14 mouse cellular contexts compared by ENCODE assay signal in genomic region chr11:76168976-76169375, GRCm38 (mm10). TPM values are rescaled to one million over a fixed set of nuclear protein-coding genes. Genes with fewer than 3 reads are reported as not detected.
A peak's percentile ranks its signal among the peaks of the same experiment; 100 is the strongest.
DNase-seq lines count a peak whose midpoint lies in the region; ATAC-seq lines count a peak whose summit lies in the region.
"Had no signal": no experiment of that assay in that cellular context is flagged by ENCODE, and none has a peak within 500 bp of the region (broad histone marks: within the 10 kb centered on the region; RNA-seq: fewer than 3 reads in every experiment).

No protein-coding gene starts in this region.

- ATAC-seq in kidney, embryonic 15.5 days (replicated peaks; ENCODE audit: low FRiP score): no peak
- ATAC-seq: forebrain, embryonic 15.5 days had no signal

- H3K9ac ChIP-seq in kidney, embryonic 15.5 days: no peak overlapping the region
- H3K9ac ChIP-seq: embryonic facial prominence, embryonic 15.5 days; forebrain, embryonic 15.5 days had no signal

- H3K4me2 ChIP-seq in kidney, embryonic 15.5 days: no peak overlapping the region
- H3K4me2 ChIP-seq: embryonic facial prominence, embryonic 15.5 days; forebrain, embryonic 15.5 days; heart, embryonic 13.5 days had no signal

- H3K27ac ChIP-seq in kidney, embryonic 15.5 days: no peak overlapping the region
- H3K27ac ChIP-seq: embryonic facial prominence, embryonic 15.5 days; forebrain, embryonic 15.5 days; heart, embryonic 13.5 days; macrophage had no signal

- peaks cover 23% of the 10 kb centered on the region for H3K36me3 ChIP-seq in kidney, embryonic 15.5 days

- DNase-seq in kidney, adult 18-20 months: peak; percentile 69
- peak; percentile 44 for DNase-seq in urinary bladder, postnatal 14 days (ENCODE audit: low spot score)
- DNase-seq in urinary bladder, postnatal 36 days (ENCODE audit: low spot score in 2 of 2): no peak
- DNase-seq in cerebellum, postnatal 25 days: peak; percentile 51 to 76
- no peak for DNase-seq in retina, embryonic 14.5 days (ENCODE audit: low spot score)
- no peak for DNase-seq in liver
- DNase-seq: right cerebral cortex, postnatal 25 days; thymus, postnatal 36 days had no signal

- H3K27me3 ChIP-seq in kidney, embryonic 15.5 days: no peaks in the 10 kb centered on the region
- H3K27me3 ChIP-seq: embryonic facial prominence, embryonic 15.5 days; forebrain, embryonic 15.5 days; heart, embryonic 13.5 days had no signal

- no peaks in the 10 kb centered on the region for H3K9me3 ChIP-seq in kidney, embryonic 15.5 days (replicated peaks)
- H3K9me3 ChIP-seq: embryonic facial prominence, embryonic 15.5 days; forebrain, embryonic 15.5 days; heart, embryonic 13.5 days had no signal

- no peak overlapping the region for H3K4me3 ChIP-seq in kidney, embryonic 15.5 days (replicated peaks)
- H3K4me3 ChIP-seq: embryonic facial prominence, embryonic 15.5 days; forebrain, embryonic 15.5 days; heart, embryonic 13.5 days had no signal

- H3K4me1 ChIP-seq in kidney, embryonic 15.5 days: no peaks in the 10 kb centered on the region

- 81% methylated on average over 3 of the region's 3 CpGs for WGBS in kidney, embryonic 15.5 days

RNA-seq across cellular contexts. Expression of gene Vps53, which starts 10.5 kb away (rescaled TPM):
- 36.6 and 41.7 TPM in 2 replicates for polyA plus RNA-seq in kidney, embryonic 15.5 days (2015; fragmentation: Nextera tagmentation; extraction: Ambion mirVana)

RNA-seq across cellular contexts. Expression of gene Fam57a, which starts 10.5 kb away (rescaled TPM):
- polyA plus RNA-seq in kidney, embryonic 15.5 days (2015; fragmentation: Nextera tagmentation; extraction: Ambion mirVana): 27.0 and 29.0 TPM in 2 replicates

RNA-seq across cellular contexts. Expression of gene Dbil5, which starts 48.4 kb away (rescaled TPM):
- 0.97 and 1.5 TPM in 2 replicates for polyA plus RNA-seq in kidney, embryonic 15.5 days (2015; fragmentation: Nextera tagmentation; extraction: Ambion mirVana)
- polyA plus RNA-seq: forebrain, embryonic 15.5 days; hindbrain, embryonic 11.5 days; macrophage had no signal

RNA-seq across cellular contexts. Expression of gene Gemin4, which starts 48.5 kb away (rescaled TPM):
- polyA plus RNA-seq in kidney, embryonic 15.5 days (2015; fragmentation: Nextera tagmentation; extraction: Ambion mirVana): 28.3 and 37.7 TPM in 2 replicates

Comparison
In these comparisons a context has a peak if more than half of its experiments do, and no peak if none do; other contexts are left out.
1. DNase-seq: peak in kidney, adult 18-20 months (single experiment), urinary bladder, postnatal 14 days (single experiment) and cerebellum, postnatal 25 days (2 of 2); none in urinary bladder, postnatal 36 days (0 of 2), retina, embryonic 14.5 days (single experiment) and liver (single experiment).